Mouse (Mus musculus) lung, adult 2 months (tissue): ENCODE measurements around the gene Dnlz.

Source experiments
- CTCF ChIP-seq: fragments of 200-500 bp; IDR thresholded peaks from 2 replicates; pipeline ENCODE4 v1.5.1; 2011; ENCODE audit warnings: mild to moderate bottlenecking, low read length, control low read depth; ENCODE audit not compliant: insufficient read depth
- POLR2A ChIP-seq: fragments of 200-500 bp; IDR thresholded peaks from 2 replicates; pipeline ENCODE4 v1.6.1; 2011; ENCODE audit warnings: low read depth, mild to moderate bottlenecking, control low read depth, low read length, borderline replicate concordance; ENCODE audit errors: extremely low read depth

GRCm38 (mm10) chr2:26315925-26316311 lies 36.0 kb downstream of the Dnlz start:
- TF ChIP-seq CTCF (no peak), POLR2A (no peak)
